Mouse (Mus musculus): ENCODE results near the gene Cntfr. TPM values are rescaled to one million over a fixed set of nuclear protein-coding genes. Genes with fewer than 3 reads are reported as not detected.
A peak's percentile ranks its signal among the peaks of the same experiment; 100 is the strongest.

Cntfr gene
- polyA plus RNA-seq, 1 experiment from 2014 or later, result 6.4 TPM

- WGBS, result under 1% methylated on average over 27 of the region's 27 CpGs
- H3K27me3 ChIP-seq (replicated peaks), result peaks cover 42% of the 10 kb centered on the region
These were observed 26.0 kb upstream of the Cntfr start, which contains the start of gene Dctn3 for GRCm38 (mm10) chr4:41722918-41723351. Gene Dctn3, minus strand, starts transcription at chr4:41723170.

GRCm38 (mm10) chr4:41716834-41717233, 19.9 kb upstream of the Cntfr start:
- H3K27me3 ChIP-seq (replicated peaks), result no peaks in the 10 kb centered on the region
- H3K9me3 ChIP-seq, result no peaks in the 10 kb centered on the region
- H3K4me2 ChIP-seq (replicated peaks), result no peak overlapping the region
- peaks cover 11% of the 10 kb centered on the region for H3K36me3 ChIP-seq
- H3K27ac ChIP-seq, result no peak overlapping the region
- 82% methylated on average over 6 of the region's 6 CpGs for WGBS
- H3K4me3 ChIP-seq (replicated peaks), result no peak overlapping the region
- ATAC-seq, result no peak
- H3K9ac ChIP-seq, result no peak overlapping the region
- peaks cover 16% of the 10 kb centered on the region for H3K4me1 ChIP-seq (replicated peaks)

More at GRCm38 (mm10) chr4:41722918-41723351, 26.0 kb upstream of the Cntfr start, which contains the start of gene Dctn3:
- peak; percentile 98 for ATAC-seq
- H3K27ac ChIP-seq, result no peak within 1 kb of the TSS
- peak within 1 kb of the TSS; percentile 68 for H3K4me2 ChIP-seq (replicated peaks)
- H3K36me3 ChIP-seq, result peaks cover 8% of the 10 kb centered on the region
- peaks cover 8% of the 10 kb centered on the region for H3K4me1 ChIP-seq (replicated peaks)
- H3K9me3 ChIP-seq, result no peaks in the 10 kb centered on the region
- peak within 1 kb of the TSS; percentile 94 for H3K4me3 ChIP-seq (replicated peaks)
- H3K9ac ChIP-seq, result peak within 1 kb of the TSS; percentile 79

DNA sequence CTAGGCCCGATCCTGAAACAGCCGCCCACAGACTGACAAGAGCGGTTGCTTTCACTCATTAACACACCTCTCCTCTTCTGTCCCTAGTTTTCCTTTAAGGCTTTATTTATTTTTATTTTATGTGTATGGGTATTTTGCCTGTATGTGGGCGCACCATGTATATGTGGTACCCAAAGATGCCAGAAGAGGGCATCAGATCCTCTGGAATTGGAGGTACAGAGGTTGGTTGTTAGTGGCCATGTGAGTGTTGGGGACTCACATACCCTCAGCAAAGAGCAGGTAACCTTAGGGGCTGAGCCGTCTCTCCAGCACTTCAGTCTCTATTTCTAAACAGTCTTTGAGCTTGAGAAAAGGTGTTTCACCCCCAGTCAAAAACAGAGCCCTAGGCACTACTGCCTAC, 18.7 kb upstream of the Cntfr start:
- Histone ChIP-seq H3K27ac (no peak overlapping the region), H3K36me3 (peaks cover 11% of the 10 kb centered on the region), H3K9me3 (no peaks in the 10 kb centered on the region), H3K4me2 (replicated peaks) (no peak overlapping the region), H3K4me1 (replicated peaks) (peaks cover 20% of the 10 kb centered on the region), H3K27me3 (replicated peaks) (no peaks in the 10 kb centered on the region), H3K9ac (no peak overlapping the region), H3K4me3 (replicated peaks) (no peak overlapping the region)
- ATAC-seq, result no peak
- WGBS, result 83% methylated on average over 5 of the region's 5 CpGs

- H3K36me3 ChIP-seq, result peaks cover 11% of the 10 kb centered on the region
- peaks cover 20% of the 10 kb centered on the region for H3K4me1 ChIP-seq (replicated peaks)
- H3K4me3 ChIP-seq (replicated peaks), result no peak overlapping the region
- no peaks in the 10 kb centered on the region for H3K9me3 ChIP-seq
- 81% methylated on average over 8 of the region's 8 CpGs for WGBS
- ATAC-seq, result no peak
- no peak overlapping the region for H3K27ac ChIP-seq
- no peak overlapping the region for H3K4me2 ChIP-seq (replicated peaks)
- no peaks in the 10 kb centered on the region for H3K27me3 ChIP-seq (replicated peaks)
- H3K9ac ChIP-seq, result no peak overlapping the region
These were observed 18.2 kb upstream of the Cntfr start for GRCm38 (mm10) chr4:41715082-41715481.

DNA sequence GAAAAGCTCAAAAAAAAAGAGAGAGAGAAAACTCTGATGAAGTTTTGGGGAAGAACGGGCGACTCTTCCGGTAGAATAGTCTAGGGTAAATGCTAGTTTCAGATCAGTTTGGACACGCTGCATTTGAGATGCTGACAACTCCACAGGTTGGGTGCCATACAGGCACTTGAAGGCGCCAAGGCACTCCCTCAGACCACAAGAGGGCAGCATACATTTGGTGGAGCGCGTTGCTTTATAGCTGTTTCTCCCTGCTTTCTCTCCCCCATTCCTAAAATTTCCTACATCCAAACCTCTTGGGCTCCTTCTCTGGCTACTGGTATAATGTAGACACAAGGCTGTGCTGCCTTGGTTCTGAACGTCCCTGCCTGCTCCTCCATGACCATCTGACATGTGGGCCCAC, 17.4 kb upstream of the Cntfr start:
- H3K9me3 ChIP-seq, result no peaks in the 10 kb centered on the region
- H3K27me3 ChIP-seq (replicated peaks), result no peaks in the 10 kb centered on the region
- H3K4me3 ChIP-seq (replicated peaks), result no peak overlapping the region
- WGBS, result 20% methylated on average over 8 of the region's 8 CpGs
- H3K9ac ChIP-seq, result no peak overlapping the region
- H3K4me2 ChIP-seq (replicated peaks), result peak overlapping the region; percentile 93
- no peak overlapping the region for H3K27ac ChIP-seq
- peaks cover 11% of the 10 kb centered on the region for H3K36me3 ChIP-seq
- peaks cover 20% of the 10 kb centered on the region for H3K4me1 ChIP-seq (replicated peaks)
- ATAC-seq, result no peak

- Histone ChIP-seq H3K4me2 (replicated peaks) (peak within 1 kb of the TSS; percentile 93), H3K4me1 (replicated peaks) (peaks cover 20% of the 10 kb centered on the region), H3K9me3 (no peaks in the 10 kb centered on the region), H3K27ac (peak within 1 kb of the TSS; percentile 64; the same call in 1 of the 2 replicates), H3K36me3 (peaks cover 8% of the 10 kb centered on the region), H3K9ac (peak within 1 kb of the TSS; percentile 90), H3K27me3 (replicated peaks) (no peaks in the 10 kb centered on the region), H3K4me3 (replicated peaks) (peak within 1 kb of the TSS; percentile 72)
- ATAC-seq, result peak; percentile 89
- under 1% methylated on average over 61 of the region's 61 CpGs for WGBS
These were observed 16.5 kb upstream of the Cntfr start, which contains the start of gene Rpp25l for GRCm38 (mm10) chr4:41713197-41714067. Gene Rpp25l, minus strand, starts transcription at chr4:41713534.

DNA sequence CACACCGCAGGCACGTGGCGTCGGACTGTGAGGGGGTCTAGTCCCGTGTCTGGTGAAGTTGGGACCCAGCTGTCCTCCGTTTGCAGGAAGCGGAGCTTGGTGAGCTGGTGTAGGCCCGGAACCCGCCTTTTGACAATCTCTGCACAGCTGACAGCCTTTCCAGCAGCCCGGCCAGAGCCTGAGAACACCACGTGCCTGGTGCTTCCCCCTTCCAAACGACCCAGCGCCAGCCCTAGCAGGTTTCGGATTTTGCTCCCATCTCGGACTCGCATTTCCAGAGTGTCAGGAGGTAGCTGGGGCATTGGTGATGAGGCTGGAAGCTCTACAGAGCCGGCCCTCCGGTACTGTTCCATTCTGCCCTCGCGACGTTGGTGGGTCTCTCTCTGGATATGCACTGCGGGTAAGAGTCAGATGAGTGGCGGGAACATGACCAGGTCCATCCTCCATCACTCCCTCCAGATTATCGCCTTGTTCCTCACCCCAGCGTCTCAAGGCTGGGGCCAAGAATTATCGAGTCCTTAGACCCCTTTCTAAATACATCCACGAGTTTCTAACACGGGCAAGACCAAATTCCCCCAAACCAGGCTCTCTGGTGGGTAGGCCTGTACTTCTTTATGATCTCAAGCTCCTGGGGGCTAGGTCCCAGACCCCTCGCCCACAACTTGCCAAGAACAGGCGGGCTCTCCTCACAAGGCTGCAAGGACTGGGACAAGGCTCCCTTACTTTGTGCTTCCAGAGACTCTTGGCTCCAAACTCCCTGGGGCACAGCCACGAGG, 15.7 kb upstream of the Cntfr start:
- Histone ChIP-seq H3K36me3 (no peaks in the 10 kb centered on the region; the same call in 1 of the 2 replicates), H3K4me1 (replicated peaks) (peaks cover 23% of the 10 kb centered on the region), H3K9me3 (no peaks in the 10 kb centered on the region), H3K27ac (0 out of 2 replicates have a peak overlapping the region, but pooled peaks have one; percentile 64), H3K9ac (peak overlapping the region; percentile 90), H3K27me3 (replicated peaks) (no peaks in the 10 kb centered on the region), H3K4me2 (replicated peaks) (peak overlapping the region; percentile 93), H3K4me3 (replicated peaks) (peak overlapping the region; percentile 72)
- WGBS, result 39% methylated on average over 31 of the region's 31 CpGs
- ATAC-seq, result peak; percentile 44; the same call in 1 of the 2 replicates

DNA sequence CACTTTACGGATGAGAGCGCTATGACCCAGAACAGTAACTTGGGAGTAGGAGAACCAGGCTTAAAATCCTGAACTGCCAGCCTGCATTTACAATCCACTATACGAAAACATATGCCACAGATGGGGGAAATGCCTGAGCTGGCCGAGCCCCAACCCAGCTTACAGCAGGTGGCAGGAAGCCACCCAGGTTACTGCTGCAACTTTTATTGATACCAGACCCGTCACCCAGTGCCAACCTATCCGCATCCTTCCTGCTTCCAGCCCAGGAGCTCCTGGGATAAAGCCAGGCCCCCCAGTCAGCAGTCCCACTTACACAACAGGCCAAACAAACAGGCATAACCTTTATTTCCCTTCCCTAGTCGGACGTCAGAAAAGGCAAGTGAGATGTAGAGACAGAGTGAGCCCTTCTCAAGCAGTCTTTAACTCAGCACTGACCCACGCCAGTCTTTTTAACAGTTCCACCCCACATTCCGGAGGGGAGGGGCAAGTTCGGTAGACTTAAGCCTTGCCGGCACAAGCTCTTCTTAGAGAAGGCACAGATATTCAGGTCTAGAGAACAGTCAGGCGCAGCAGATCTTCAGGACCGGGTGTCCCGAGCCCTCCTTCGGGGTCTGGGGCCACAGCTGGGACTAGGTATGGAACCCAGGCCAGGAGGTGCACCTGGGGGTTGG, 15.0 kb upstream of the Cntfr start:
- no peak for ATAC-seq
- Histone ChIP-seq H3K36me3 (no peaks in the 10 kb centered on the region), H3K9me3 (no peaks in the 10 kb centered on the region), H3K27me3 (replicated peaks) (no peaks in the 10 kb centered on the region), H3K4me3 (replicated peaks) (peak overlapping the region; percentile 72), H3K4me2 (replicated peaks) (peak overlapping the region; percentile 93), H3K4me1 (replicated peaks) (peaks cover 31% of the 10 kb centered on the region), H3K27ac (no peak overlapping the region), H3K9ac (peak overlapping the region; percentile 90)
- WGBS, result 74% methylated on average over 16 of the region's 16 CpGs

GRCm38 (mm10) chr4:41710229-41710628, 13.3 kb upstream of the Cntfr start:
- Histone ChIP-seq H3K4me1 (replicated peaks) (peaks cover 31% of the 10 kb centered on the region), H3K9ac (no peak overlapping the region), H3K4me3 (replicated peaks) (no peak overlapping the region), H3K9me3 (no peaks in the 10 kb centered on the region), H3K4me2 (replicated peaks) (no peak overlapping the region), H3K36me3 (no peaks in the 10 kb centered on the region), H3K27me3 (replicated peaks) (0 out of 2 replicates have a peak, but pooled peaks cover 3% of the 10 kb centered on the region), H3K27ac (no peak overlapping the region)
- WGBS, result 65% methylated on average over 4 of the region's 4 CpGs
- no peak for ATAC-seq

DNA sequence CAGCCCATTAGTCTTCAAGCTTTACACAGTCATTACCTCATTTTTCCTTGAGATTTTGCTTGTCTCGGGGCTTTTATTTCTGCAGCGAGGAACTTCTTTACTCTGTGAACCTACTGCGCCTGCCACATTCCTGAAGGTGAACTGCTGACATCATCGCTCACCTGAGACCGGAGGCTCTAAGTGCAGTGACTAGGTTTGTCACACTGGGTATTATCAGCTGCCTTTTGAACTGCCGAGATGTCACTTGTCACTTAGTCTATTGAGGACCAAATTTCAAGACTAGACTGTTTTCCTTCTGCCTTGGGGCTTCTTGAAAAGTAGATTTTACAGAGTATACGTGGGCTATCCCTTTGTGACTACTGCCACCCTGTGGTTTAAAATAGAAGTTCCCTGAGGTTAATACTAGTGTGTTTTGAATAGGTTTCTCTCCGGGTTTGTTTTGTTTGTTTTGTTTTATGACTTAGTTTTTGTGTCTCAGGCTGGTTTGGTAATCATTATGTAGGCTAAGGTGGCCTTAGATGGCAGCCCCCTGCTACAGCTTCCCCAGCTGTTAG, 11.4 kb upstream of the Cntfr start:
- H3K4me3 ChIP-seq (replicated peaks), result no peak overlapping the region
- no peak for ATAC-seq
- H3K36me3 ChIP-seq, result no peaks in the 10 kb centered on the region
- WGBS, result 33% methylated on average over 8 of the region's 8 CpGs
- H3K9ac ChIP-seq, result no peak overlapping the region
- no peak overlapping the region for H3K27ac ChIP-seq
- H3K4me1 ChIP-seq (replicated peaks), result peaks cover 30% of the 10 kb centered on the region
- H3K9me3 ChIP-seq, result no peaks in the 10 kb centered on the region
- 0 out of 2 replicates have a peak, but pooled peaks cover 4% of the 10 kb centered on the region for H3K27me3 ChIP-seq (replicated peaks)
- H3K4me2 ChIP-seq (replicated peaks), result peak overlapping the region; percentile 34

- Histone ChIP-seq H3K4me3 (replicated peaks) (no peak overlapping the region), H3K27ac (no peak overlapping the region), H3K4me2 (replicated peaks) (0 out of 2 replicates have a peak overlapping the region, but pooled peaks have one; percentile 39), H3K9ac (no peak overlapping the region), H3K9me3 (no peaks in the 10 kb centered on the region), H3K4me1 (replicated peaks) (peaks cover 24% of the 10 kb centered on the region), H3K27me3 (replicated peaks) (0 out of 2 replicates have a peak, but pooled peaks cover 4% of the 10 kb centered on the region), H3K36me3 (no peaks in the 10 kb centered on the region)
- peak; percentile 76 for ATAC-seq
- WGBS, result 3% methylated on average over 13 of the region's 13 CpGs
These were observed 10.2 kb upstream of the Cntfr start for GRCm38 (mm10) chr4:41707011-41707535.

Measured in intestine, embryonic 15.5 days (tissue).